Mouse (Mus musculus) embryonic facial prominence, embryonic 13.5 days (tissue): ENCODE results near the gene Mast4. TPM values are rescaled to one million over a fixed set of nuclear protein-coding genes. Genes with fewer than 3 reads are reported as not detected.

ENCODE experiments used
- ATAC-seq: fragments of 200-750 bp; cut with Nextera tagmentation; 2 replicates; pipeline ENCODE4 v1.8.0; 2017; ENCODE audit warnings: low read depth; ENCODE audit not compliant: insufficient number of reproducible peaks, insufficient read depth, low FRiP score, low TSS enrichment
- H3K27ac ChIP-seq: fragments of 300-500 bp; sonication (generic); 2 replicates; pipeline ENCODE4 v1.5.1; 2015; ENCODE audit warnings: moderate library complexity, mild to moderate bottlenecking, inconsistent platforms
- H3K27me3 ChIP-seq: fragments of 300-500 bp; sonication (generic); 2 replicates; pipeline ENCODE4 v1.6.1; 2015; ENCODE audit warnings: mild to moderate bottlenecking, inconsistent platforms
- H3K36me3 ChIP-seq: fragments of 300-500 bp; sonication (generic); 2 replicates; pipeline ENCODE4 v1.6.1; 2015; ENCODE audit warnings: mild to moderate bottlenecking, inconsistent platforms
- H3K4me1 ChIP-seq: fragments of 300-500 bp; sonication (generic); 2 replicates; pipeline ENCODE4 v1.6.1; 2015; ENCODE audit warnings: inconsistent platforms
- H3K4me2 ChIP-seq: fragments of 300-500 bp; sonication (generic); 2 replicates; pipeline ENCODE4 v1.6.1; 2015; ENCODE audit warnings: moderate library complexity, mild to moderate bottlenecking, inconsistent platforms
- H3K4me3 ChIP-seq: fragments of 300-500 bp; sonication (generic); 2 replicates; pipeline ENCODE4 v1.5.1; 2015; ENCODE audit warnings: mild to moderate bottlenecking, inconsistent platforms
- H3K9ac ChIP-seq: fragments of 300-500 bp; sonication (generic); 2 replicates; pipeline ENCODE4 v1.6.1; 2015; ENCODE audit warnings: mild to moderate bottlenecking, inconsistent platforms
- H3K9me3 ChIP-seq: fragments of 300-500 bp; sonication (generic); 2 replicates; pipeline ENCODE4 v1.6.1; 2016; ENCODE audit warnings: inconsistent platforms
- WGBS: fragments of 180-500 bp; shearing (Covaris S2); methylation state at CpG from one replicate; pipeline ENCODE4 v1.1.7; 2015; ENCODE audit warnings: mixed read lengths; 5-methylcytosine and 5-hydroxymethylcytosine counted together
- polyA plus RNA-seq: library from polyadenylated mRNA; unstranded; fragments of >200 nt; fragmentation: Nextera tagmentation; extraction: Ambion mirVana; gene quantifications from 2 replicates; pipeline ENCODE4 v1.2.1, GENCODE M21; 2015

Gene Mast4
- polyA plus RNA-seq, 1 experiment from 2014 or later = 28.6 TPM

DNA sequence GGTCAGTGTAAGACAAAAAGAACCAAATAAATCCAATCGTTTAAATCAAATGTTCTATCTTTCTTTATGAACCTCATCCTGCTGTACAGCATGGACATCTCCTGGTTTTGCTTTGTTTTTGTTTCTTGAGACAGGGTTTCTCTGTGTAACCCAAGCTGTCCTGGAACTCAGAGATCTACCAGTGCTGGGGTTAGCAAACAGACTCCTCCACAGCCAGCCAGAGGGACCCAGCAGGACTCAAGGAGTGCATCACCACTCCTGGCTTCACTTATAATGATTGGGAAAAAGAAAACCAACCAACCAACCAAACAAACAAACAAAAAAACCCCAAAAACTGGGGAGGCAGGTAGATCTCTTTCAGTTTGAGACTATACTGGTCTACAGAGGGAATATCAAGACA, 469.5 kb downstream of the Mast4 start:
- H3K4me1 ChIP-seq = peaks cover 22% of the 10 kb centered on the region
- H3K9ac ChIP-seq = no peak overlapping the region
- H3K4me3 ChIP-seq = no peak overlapping the region
- ATAC-seq = no peak
- WGBS = 79% methylated on average over 1 of the region's 1 CpGs
- H3K9me3 ChIP-seq = peaks cover 4% of the 10 kb centered on the region; the same call in 1 of the 2 replicates
- H3K36me3 ChIP-seq = no peaks in the 10 kb centered on the region
- no peak overlapping the region for H3K27ac ChIP-seq
- no peak overlapping the region for H3K4me2 ChIP-seq
- H3K27me3 ChIP-seq = no peaks in the 10 kb centered on the region

DNA sequence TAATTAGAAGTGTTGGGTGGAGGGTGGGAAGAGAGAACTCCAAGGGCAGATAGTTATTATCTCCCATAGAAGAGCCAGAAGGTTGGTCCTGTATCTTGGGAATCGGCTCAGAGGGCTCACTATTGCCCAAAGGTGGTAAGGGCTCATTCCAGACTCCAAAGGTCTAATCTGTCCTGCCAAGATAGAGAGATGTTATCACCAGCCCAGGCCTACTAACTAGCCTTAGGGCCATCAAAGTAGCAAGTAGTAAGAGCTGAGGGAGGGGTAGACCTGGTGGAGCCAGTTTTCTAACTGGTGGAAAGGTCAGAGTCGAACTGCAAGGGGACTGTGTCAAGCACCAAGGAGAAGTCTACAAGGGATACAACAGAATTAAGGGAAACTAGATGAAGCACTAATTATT, 470.2 kb downstream of the Mast4 start:
- Histone ChIP-seq H3K4me3 (no peak overlapping the region), H3K9ac (no peak overlapping the region), H3K9me3 (peaks cover 4% of the 10 kb centered on the region; the same call in 1 of the 2 replicates), H3K4me1 (peaks cover 22% of the 10 kb centered on the region), H3K27me3 (no peaks in the 10 kb centered on the region), H3K4me2 (no peak overlapping the region), H3K36me3 (no peaks in the 10 kb centered on the region), H3K27ac (no peak overlapping the region)
- no peak for ATAC-seq
- 51% methylated on average over 2 of the region's 2 CpGs for WGBS

DNA sequence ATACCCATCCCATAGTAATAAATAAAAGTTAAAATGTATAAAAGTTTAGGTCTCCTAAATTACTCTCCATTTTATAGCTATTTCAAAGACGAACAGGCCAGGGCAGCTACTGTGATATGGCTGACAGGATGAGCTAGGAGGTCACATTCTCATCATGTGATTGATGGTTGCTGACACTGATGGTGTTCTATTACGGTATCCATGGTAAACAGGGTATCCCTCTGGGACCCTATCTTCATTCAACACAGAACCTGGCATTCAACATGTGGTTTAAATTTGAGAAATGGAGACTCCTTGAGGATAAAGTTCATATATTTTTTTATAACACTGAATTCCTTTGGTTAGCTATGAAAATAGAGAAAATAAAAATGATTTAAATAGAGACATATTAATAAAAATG, 471.3 kb downstream of the Mast4 start:
- no peak overlapping the region for H3K4me2 ChIP-seq
- WGBS = 20% methylated on average over 2 of the region's 2 CpGs
- peaks cover 22% of the 10 kb centered on the region for H3K4me1 ChIP-seq
- H3K9ac ChIP-seq = no peak overlapping the region
- no peaks in the 10 kb centered on the region for H3K36me3 ChIP-seq
- no peaks in the 10 kb centered on the region for H3K9me3 ChIP-seq
- H3K27ac ChIP-seq = no peak overlapping the region
- H3K27me3 ChIP-seq = no peaks in the 10 kb centered on the region
- no peak for ATAC-seq
- no peak overlapping the region for H3K4me3 ChIP-seq

DNA sequence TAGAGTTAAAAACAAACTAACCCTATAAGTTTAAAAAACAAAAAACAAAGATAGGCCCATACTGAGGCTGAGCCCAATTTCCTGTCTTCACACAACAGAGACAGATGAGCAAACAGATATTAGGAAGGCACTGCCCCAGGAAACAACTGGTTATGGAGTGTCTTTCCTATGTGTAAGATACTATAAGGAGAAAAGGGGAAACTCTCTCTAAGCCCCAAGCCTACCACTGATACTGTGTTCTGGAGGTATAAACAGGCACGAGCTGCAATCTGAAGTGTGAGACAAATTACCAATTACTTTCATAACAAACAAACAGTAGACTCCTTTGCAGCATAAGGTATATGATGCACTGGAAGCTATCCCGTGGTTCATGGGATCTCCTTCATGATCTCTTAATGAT, 471.9 kb downstream of the Mast4 start:
- Histone ChIP-seq H3K4me3 (no peak overlapping the region), H3K9me3 (no peaks in the 10 kb centered on the region)
- 78% methylated on average over 2 of the region's 2 CpGs for WGBS

DNA sequence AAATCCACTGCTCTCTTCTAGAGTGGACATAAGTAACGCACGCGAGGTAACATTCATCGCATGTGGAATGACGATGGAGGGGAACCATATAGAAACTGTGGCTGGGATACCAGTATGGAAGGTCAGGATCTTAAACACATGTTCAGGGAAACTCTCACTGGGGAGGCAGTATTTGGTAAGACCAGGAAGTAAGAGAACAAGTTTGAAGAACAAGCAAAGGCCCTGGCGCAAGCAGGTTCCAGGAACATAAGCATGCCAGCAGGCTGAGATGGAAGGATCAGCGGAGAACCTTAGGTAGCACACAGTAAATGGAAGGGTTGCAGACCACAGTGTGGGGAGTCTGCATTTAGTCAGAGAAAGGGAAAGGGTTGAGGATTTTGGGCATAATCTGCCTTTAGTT, 473.6 kb downstream of the Mast4 start:
- Histone ChIP-seq H3K4me3 (no peak overlapping the region), H3K9me3 (no peaks in the 10 kb centered on the region), H3K27me3 (no peaks in the 10 kb centered on the region), H3K27ac (no peak overlapping the region), H3K9ac (no peak overlapping the region), H3K4me2 (no peak overlapping the region), H3K36me3 (no peaks in the 10 kb centered on the region), H3K4me1 (peaks cover 12% of the 10 kb centered on the region)
- no peak for ATAC-seq
- WGBS = 96% methylated on average over 7 of the region's 7 CpGs

More for the DNA sequence above, 471.9 kb downstream of the Mast4 start:
- Histone ChIP-seq H3K27me3 (no peaks in the 10 kb centered on the region), H3K36me3 (no peaks in the 10 kb centered on the region), H3K9ac (no peak overlapping the region), H3K27ac (no peak overlapping the region), H3K4me2 (no peak overlapping the region), H3K4me1 (peaks cover 22% of the 10 kb centered on the region)
- ATAC-seq = no peak

DNA sequence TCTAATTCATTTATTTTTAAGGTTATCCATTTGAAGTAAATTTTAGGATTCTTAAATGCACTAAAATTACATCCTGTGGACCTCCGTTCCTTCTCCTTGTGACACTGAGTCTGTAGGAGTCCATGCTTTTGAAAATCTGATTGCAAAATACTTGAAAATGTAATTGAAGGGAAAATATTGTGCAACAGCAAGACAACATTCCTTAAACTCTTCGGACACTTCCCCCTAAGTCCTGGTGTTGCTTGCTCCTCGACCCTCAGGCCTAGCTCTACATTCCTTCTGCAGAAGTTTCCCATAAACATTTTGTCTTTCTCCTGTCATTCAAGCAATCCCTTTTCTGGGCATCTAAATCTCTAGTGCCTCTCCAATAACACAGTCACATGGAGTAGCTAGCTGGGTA, 474.2 kb downstream of the Mast4 start:
- Histone ChIP-seq H3K4me2 (no peak overlapping the region), H3K27me3 (no peaks in the 10 kb centered on the region), H3K9me3 (no peaks in the 10 kb centered on the region), H3K4me1 (peaks cover 9% of the 10 kb centered on the region; the same call in 1 of the 2 replicates), H3K27ac (no peak overlapping the region), H3K36me3 (no peaks in the 10 kb centered on the region), H3K9ac (no peak overlapping the region), H3K4me3 (no peak overlapping the region)
- no peak for ATAC-seq
- WGBS = 65% methylated on average over 3 of the region's 3 CpGs

DNA sequence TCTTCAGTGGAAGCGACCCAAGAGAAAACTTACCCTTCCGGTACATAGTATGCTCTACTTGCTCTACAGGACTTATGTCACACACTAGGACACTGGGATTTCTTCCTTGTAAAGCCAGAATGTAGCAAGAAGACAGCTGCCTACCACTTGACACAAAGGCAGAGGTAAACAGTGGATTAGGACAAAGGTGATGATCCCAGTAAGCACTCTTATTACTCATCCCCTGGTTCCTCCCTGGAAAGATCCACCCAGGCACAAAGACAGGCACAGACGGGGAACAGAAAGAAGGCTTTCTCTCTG, 476.8 kb downstream of the Mast4 start:
- WGBS = 86% methylated on average over 3 of the region's 3 CpGs
- Histone ChIP-seq H3K4me1 (no peaks in the 10 kb centered on the region), H3K27ac (no peak overlapping the region), H3K9ac (no peak overlapping the region), H3K27me3 (no peaks in the 10 kb centered on the region), H3K4me2 (no peak overlapping the region), H3K36me3 (no peaks in the 10 kb centered on the region), H3K9me3 (no peaks in the 10 kb centered on the region), H3K4me3 (no peak overlapping the region)
- ATAC-seq = no peak

DNA sequence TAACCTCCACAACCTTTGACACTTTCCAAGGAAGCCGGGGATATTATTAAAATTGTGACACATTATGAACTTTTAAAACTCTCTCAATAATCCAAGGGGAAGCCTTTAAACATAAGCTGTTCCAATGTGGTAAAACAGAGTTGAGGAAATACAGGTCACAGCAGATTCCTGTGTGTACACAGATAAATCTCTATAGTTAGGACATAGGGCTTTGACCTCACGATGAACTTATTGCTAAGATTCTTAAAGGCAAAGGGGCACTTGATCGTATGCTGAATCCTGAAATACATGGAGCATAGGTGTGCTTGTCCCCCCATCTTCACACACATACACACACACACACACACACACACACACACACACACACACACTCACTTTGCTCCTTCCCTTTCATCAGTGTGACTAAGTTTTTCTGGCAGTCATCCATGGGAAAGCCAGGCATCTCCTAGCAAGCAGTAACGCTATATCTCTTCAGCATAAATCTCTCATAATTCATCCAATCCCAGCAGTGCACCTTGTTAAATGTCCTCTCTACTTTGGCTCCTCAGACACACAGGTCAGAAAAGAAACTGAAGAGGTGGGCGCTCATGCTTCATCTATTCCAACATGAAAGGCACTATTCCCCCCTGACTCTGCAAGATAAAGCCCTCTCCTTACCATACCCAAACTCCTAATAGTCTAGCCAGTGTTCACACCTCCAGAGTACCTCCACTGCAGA, 477.3 kb downstream of the Mast4 start:
- Histone ChIP-seq H3K36me3 (no peaks in the 10 kb centered on the region), H3K4me1 (no peaks in the 10 kb centered on the region), H3K9me3 (no peaks in the 10 kb centered on the region), H3K4me3 (no peak overlapping the region), H3K27me3 (no peaks in the 10 kb centered on the region), H3K27ac (no peak overlapping the region), H3K9ac (no peak overlapping the region), H3K4me2 (no peak overlapping the region)
- ATAC-seq = no peak
- WGBS = 84% methylated on average over 5 of the region's 5 CpGs

DNA sequence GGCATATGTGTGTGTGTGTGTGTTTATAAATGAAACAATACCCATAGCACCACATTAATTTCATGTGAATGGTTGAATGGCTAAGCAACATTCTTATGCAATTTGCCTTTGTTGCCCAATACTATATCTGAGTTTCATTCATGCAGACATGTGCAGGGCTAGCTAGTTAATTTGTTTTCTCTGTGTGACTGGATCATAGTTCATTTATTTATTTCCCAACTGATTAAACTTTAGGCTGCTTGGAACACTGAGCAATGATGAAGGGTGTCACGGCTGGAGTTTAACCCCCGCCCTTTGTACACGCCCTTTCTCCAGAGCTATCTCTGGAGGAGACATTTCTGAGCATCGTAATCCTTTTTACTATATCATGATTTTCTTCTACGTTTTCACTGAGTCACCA, 481.4 kb downstream of the Mast4 start:
- Histone ChIP-seq H3K36me3 (no peaks in the 10 kb centered on the region), H3K9me3 (no peaks in the 10 kb centered on the region), H3K4me2 (no peak overlapping the region)

DNA sequence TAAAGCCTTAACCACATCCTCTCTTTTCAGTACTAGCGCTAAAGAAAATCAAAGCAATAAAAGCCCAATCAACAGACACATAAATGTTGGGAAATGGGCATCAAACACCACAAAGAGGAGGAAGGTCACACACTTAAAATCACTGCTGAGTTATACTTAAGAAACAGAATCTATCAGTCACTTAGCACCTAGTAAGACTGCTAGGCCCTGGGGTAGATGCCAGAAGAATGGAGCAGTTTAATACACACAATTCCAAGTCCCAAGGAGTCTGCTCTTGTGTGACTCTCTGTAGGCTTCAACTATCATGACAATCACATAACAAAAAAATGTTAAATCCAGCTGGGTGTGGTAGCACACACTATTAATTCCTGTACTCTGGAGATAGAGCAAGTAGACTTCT, 483.0 kb downstream of the Mast4 start:
- H3K4me2 ChIP-seq = no peak overlapping the region
- no peaks in the 10 kb centered on the region for H3K36me3 ChIP-seq
- no peak for ATAC-seq
- H3K9me3 ChIP-seq = no peaks in the 10 kb centered on the region
- 84% methylated on average over 1 of the region's 1 CpGs for WGBS
- no peak overlapping the region for H3K9ac ChIP-seq
- H3K27ac ChIP-seq = no peak overlapping the region
- no peaks in the 10 kb centered on the region for H3K27me3 ChIP-seq
- H3K4me1 ChIP-seq = 0 out of 2 replicates have a peak, but pooled peaks cover 3% of the 10 kb centered on the region
- H3K4me3 ChIP-seq = no peak overlapping the region

More for the DNA sequence above, 481.4 kb downstream of the Mast4 start:
- Histone ChIP-seq H3K4me1 (0 out of 2 replicates have a peak, but pooled peaks cover 3% of the 10 kb centered on the region), H3K9ac (no peak overlapping the region), H3K27me3 (no peaks in the 10 kb centered on the region), H3K27ac (no peak overlapping the region), H3K4me3 (no peak overlapping the region)
- no peak for ATAC-seq
- 92% methylated on average over 5 of the region's 5 CpGs for WGBS

DNA sequence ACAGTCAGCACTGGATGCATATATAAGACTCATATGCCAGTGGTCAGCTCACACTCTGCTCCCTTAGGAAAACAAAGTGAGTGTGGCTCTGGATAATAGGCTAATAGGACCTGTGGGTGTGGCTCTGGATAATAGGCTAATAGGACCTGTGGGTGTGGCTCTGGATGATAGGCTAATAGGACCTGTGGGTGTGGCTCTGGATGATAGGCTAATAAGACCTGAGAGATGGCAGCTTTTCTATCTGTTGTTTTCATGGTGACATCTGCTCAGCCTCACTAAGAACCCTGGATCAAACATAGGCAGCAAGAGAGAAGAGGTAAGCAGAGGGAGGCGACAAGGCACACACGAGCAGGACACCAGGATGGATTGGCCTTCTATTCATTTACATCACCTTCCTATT, 483.7 kb downstream of the Mast4 start:
- H3K9ac ChIP-seq = no peak overlapping the region
- H3K27me3 ChIP-seq = no peaks in the 10 kb centered on the region
- H3K4me2 ChIP-seq = no peak overlapping the region
- H3K4me1 ChIP-seq = peaks cover 4% of the 10 kb centered on the region; the same call in 1 of the 2 replicates
- H3K4me3 ChIP-seq = no peak overlapping the region
- WGBS = 91% methylated on average over 2 of the region's 2 CpGs
- no peak for ATAC-seq
- no peak overlapping the region for H3K27ac ChIP-seq
- H3K36me3 ChIP-seq = no peaks in the 10 kb centered on the region
- no peaks in the 10 kb centered on the region for H3K9me3 ChIP-seq

DNA sequence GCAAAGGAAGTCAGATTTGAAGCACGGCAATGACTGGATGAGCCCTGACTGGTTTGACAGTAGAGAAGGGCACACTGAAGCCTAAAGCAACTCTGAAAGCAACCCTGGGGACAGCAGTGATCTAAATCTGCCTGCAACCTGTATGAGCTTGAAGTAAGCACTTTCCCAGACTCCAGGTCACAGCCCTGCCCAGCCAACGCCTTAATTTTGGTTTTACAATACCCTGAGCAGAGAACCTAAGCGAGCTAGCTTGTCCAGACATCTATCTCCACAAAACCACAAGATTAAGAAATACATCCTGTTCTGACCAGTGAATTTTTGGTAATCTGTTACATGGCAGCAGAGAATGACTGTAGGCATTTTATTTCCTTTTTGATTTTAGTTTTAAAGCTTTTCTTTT, 485.2 kb downstream of the Mast4 start:
- Histone ChIP-seq H3K9me3 (no peaks in the 10 kb centered on the region), H3K27me3 (no peaks in the 10 kb centered on the region), H3K36me3 (no peaks in the 10 kb centered on the region), H3K9ac (no peak overlapping the region), H3K4me2 (no peak overlapping the region), H3K4me3 (no peak overlapping the region), H3K4me1 (peaks cover 10% of the 10 kb centered on the region; the same call in 1 of the 2 replicates), H3K27ac (no peak overlapping the region)
- 62% methylated on average over 3 of the region's 3 CpGs for WGBS
- ATAC-seq = no peak
